Mouse (Mus musculus) CH12.LX (cell line): ENCODE data around the gene Rab19. TPM values are rescaled to one million over a fixed set of nuclear protein-coding genes. Genes with fewer than 3 reads are reported as not detected.

Source experiments
- DNase-seq: peaks from one replicate; pipeline ENCODE4 v3.0.0-alpha.2; 2013; ENCODE audit errors: extremely low read depth
- H3K27ac ChIP-seq: 2 replicates; pipeline ENCODE4 v1.5.1; 2012; ENCODE audit warnings: low read depth, mild to moderate bottlenecking, control low read depth, moderate library complexity; ENCODE audit not compliant: insufficient read depth
- H3K27me3 ChIP-seq: replicated peaks from 2 replicates; pipeline ENCODE3; 2012; ENCODE audit warnings: inconsistent platforms
- H3K36me3 ChIP-seq, 2 experiments: replicated peaks in 1 of 2; 2 replicates each; pipeline versions ENCODE3 to v1.6.1; 2012; ENCODE audit warnings: inconsistent platforms in 1 of 2, low read length in 1 of 2, mild to moderate bottlenecking in 1 of 2, mixed read lengths in 1 of 2, moderate library complexity in 1 of 2; ENCODE audit not compliant: control insufficient read depth in 1 of 2, insufficient read depth in 1 of 2
- H3K4me1 ChIP-seq, 2 experiments: 2 replicates each; pipeline ENCODE4 v1.6.1; 2012; ENCODE audit warnings: inconsistent platforms in 1 of 2, moderate library complexity in 1 of 2; ENCODE audit not compliant: insufficient read depth in 2 of 2, control insufficient read depth in 1 of 2
- H3K4me2 ChIP-seq: 2 replicates; pipeline ENCODE4 v1.6.1; 2012; ENCODE audit warnings: low read depth, mild to moderate bottlenecking, control low read depth; ENCODE audit not compliant: poor library complexity, insufficient read depth, severe bottlenecking
- H3K4me3 ChIP-seq, 3 experiments: fragments of 150-350 bp in 1 of 3; sonication (generic) in 1 of 3; replicated peaks in 1 of 3; 2 replicates each; pipeline versions ENCODE3 to v1.5.1; 2011 to 2012; ENCODE audit warnings: low read depth in 2 of 3, low read length in 2 of 3, mild to moderate bottlenecking in 2 of 3, moderate library complexity in 2 of 3, control low read depth in 1 of 3, improper control_type of control experiment in 1 of 3, inconsistent platforms in 1 of 3, mixed read lengths in 1 of 3; ENCODE audit not compliant: poor library complexity in 1 of 3
- H3K79me2 ChIP-seq: replicated peaks from 2 replicates; pipeline ENCODE4 v1.6.1; 2012; ENCODE audit warnings: mild to moderate bottlenecking, moderate library complexity; ENCODE audit not compliant: control insufficient read depth, poor library complexity, insufficient read depth, severe bottlenecking; ENCODE audit errors: extremely low read depth
- H3K9ac ChIP-seq: 2 replicates; pipeline ENCODE4 v1.6.1; 2012; ENCODE audit warnings: low read depth, mild to moderate bottlenecking, control low read depth, moderate library complexity; ENCODE audit not compliant: insufficient read depth
- H3K9me3 ChIP-seq: replicated peaks from 2 replicates; pipeline ENCODE3; 2012; ENCODE audit warnings: low read length, inconsistent platforms, mixed read lengths
- GABPA ChIP-seq: IDR thresholded peaks from 2 replicates; pipeline ENCODE4 v1.6.1; 2012; ENCODE audit warnings: low read depth, low read length, improper control_type of control experiment, inconsistent platforms; ENCODE audit not compliant: insufficient replicate concordance
- JUND ChIP-seq: conservative IDR thresholded peaks from 2 replicates; pipeline ENCODE4 v1.6.1; 2011; ENCODE audit warnings: low read depth, low read length, improper control_type of control experiment
- MAFK ChIP-seq: IDR thresholded peaks from 2 replicates; pipeline ENCODE4 v1.6.1; 2011; ENCODE audit warnings: low read length, improper control_type of control experiment; ENCODE audit not compliant: insufficient replicate concordance
- MEF2A ChIP-seq: IDR thresholded peaks from 2 replicates; pipeline ENCODE4 v1.6.1; 2014; ENCODE audit warnings: low read depth, mild to moderate bottlenecking, inconsistent platforms, low read length, improper control_type of control experiment, borderline replicate concordance
- PAX5 ChIP-seq: IDR thresholded peaks from 2 replicates; pipeline ENCODE4 v1.6.1; 2012; ENCODE audit warnings: low read length, inconsistent platforms, mixed read lengths
- POLR2A ChIP-seq: IDR thresholded peaks from 2 replicates; pipeline ENCODE4 v1.6.1; 2011; ENCODE audit warnings: low read depth, mild to moderate bottlenecking, improper control_type of control experiment, low read length
- POLR2AphosphoS2 ChIP-seq: IDR thresholded peaks from 2 replicates; pipeline ENCODE4 v1.6.1; 2011; ENCODE audit warnings: low read depth, low read length, improper control_type of control experiment
- SIN3A ChIP-seq: IDR thresholded peaks from 2 replicates; pipeline ENCODE4 v1.6.1; 2012; ENCODE audit warnings: low read length, improper control_type of control experiment, inconsistent platforms
- SMC3 ChIP-seq: IDR thresholded peaks from 2 replicates; pipeline ENCODE4 v1.6.1; 2011; ENCODE audit warnings: low read depth, low read length, improper control_type of control experiment
- USF2 ChIP-seq: conservative IDR thresholded peaks from 2 replicates; pipeline ENCODE4 v1.6.1; 2011; ENCODE audit warnings: low read depth, low read length, improper control_type of control experiment
- dilution Hi-C: fragments of 300-500 bp; cut with MboI; formaldehyde crosslinking; loops from 2 replicates; pipeline ENCODE4 v1.14.3; 2020; ENCODE audit warnings: low sequenced_read_pairs; ENCODE audit not compliant: extremely low pct_unique_long_range_greater_than_20kb, extremely low pct_ligation_motif_present
- in situ Hi-C: fragments of 300-500 bp; cut with MboI; formaldehyde crosslinking; loops from 3 replicates; pipeline ENCODE4 v1.14.3; 2019; ENCODE audit warnings: low sequenced_read_pairs, low pct_ligation_motif_present, low pct_unique_long_range_greater_than_20kb, mixed read lengths
- polyA plus RNA-seq: library from polyadenylated mRNA; unstranded; fragments of >175 nt; gene quantifications from 2 replicates; pipeline ENCODE4 v1.2.1, GENCODE M21; 2012; ENCODE audit warnings: low read depth; ENCODE audit not compliant: insufficient read length
- total RNA-seq, 2 experiments: library from RNA; depleted of rRNA; stranded (reverse); fragments of 300-350 nt in 1 of 2; fragments of >200 nt in 1 of 2; gene quantifications; 2 replicates each; pipeline ENCODE4 v1.2.3; 2012 to 2014

The Rab19 gene
- total and polyA plus RNA-seq, 3 experiments, result 0.63 to 3.3 TPM; not detected in 1

DNA sequence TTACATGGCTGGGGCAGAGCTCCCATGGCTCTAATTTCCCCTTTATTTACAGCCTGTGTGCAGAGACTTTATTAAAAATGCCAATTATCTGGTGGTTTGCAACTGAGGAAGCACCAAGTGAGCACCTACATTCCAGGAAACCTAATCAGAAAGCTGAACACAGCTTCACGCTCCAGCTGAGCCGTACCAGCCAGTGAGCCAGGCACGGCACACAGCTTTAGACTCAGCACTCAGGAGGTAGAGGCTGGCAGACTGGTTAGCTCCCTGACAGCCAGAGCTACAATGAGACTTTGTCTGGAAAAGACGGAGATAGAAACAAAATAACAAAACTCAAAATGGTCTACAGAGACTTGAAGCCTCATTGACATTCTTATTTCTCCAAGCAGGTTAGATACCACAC, 14.5 kb downstream of the Rab19 start:
- Histone ChIP-seq H3K27ac (no peak overlapping the region), H3K79me2 (no peaks in the 10 kb centered on the region), H3K36me3 (peaks cover 22 to 47% of the 10 kb centered on the region in 2 experiments)

DNA sequence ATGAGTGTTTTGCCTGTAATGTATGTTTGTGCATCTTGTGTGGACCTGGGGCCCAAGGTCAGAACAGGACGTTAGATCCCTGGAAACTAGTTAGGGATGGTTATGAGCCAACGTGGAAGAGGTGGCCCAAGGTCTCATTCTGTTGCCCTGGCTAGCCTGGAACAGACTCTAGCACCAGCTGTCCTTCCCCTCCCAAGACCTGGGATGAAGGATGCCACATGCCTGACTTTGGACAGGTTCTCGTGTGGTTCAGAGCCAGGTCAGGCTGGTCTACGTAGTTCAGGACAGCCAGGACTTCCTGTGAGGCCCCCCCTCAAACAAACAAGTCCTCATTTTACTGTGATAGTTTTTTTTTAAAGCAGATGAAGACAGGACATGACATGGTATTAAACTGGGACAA, 14.9 kb downstream of the Rab19 start:
- TF ChIP-seq JUND (no peak), SIN3A (no peak), SMC3 (no peak), POLR2AphosphoS2 (no peak), MEF2A (no peak)
- DNase-seq, result no peak
- no peak overlapping the region for H3K27ac ChIP-seq
- no peaks in the 10 kb centered on the region for H3K27me3 ChIP-seq
- H3K36me3 ChIP-seq, result peaks cover 19 to 47% of the 10 kb centered on the region in 2 experiments
- no peak overlapping the region for H3K4me2 ChIP-seq
- no peak overlapping the region for H3K4me3 ChIP-seq
- dilution Hi-C loops, result no loop called here
- no peaks in the 10 kb centered on the region for H3K9me3 ChIP-seq
- no peaks in the 10 kb centered on the region for H3K79me2 ChIP-seq
- peaks cover 7 to 18% of the 10 kb centered on the region in 2 experiments for H3K4me1 ChIP-seq
- in situ Hi-C loops, result no loop called here
- H3K9ac ChIP-seq, result no peak overlapping the region

More for the DNA sequence above, 14.5 kb downstream of the Rab19 start:
- no peak for TF ChIP-seq MAFK
- H3K9ac ChIP-seq, result no peak overlapping the region
- H3K4me3 ChIP-seq, result no peak overlapping the region
- no peaks in the 10 kb centered on the region for H3K9me3 ChIP-seq
- dilution Hi-C loops, result no loop called here
- in situ Hi-C loops, result no loop called here
- H3K27me3 ChIP-seq, result no peaks in the 10 kb centered on the region
- peaks cover 7 to 18% of the 10 kb centered on the region in 2 experiments for H3K4me1 ChIP-seq
- DNase-seq, result no peak
- H3K4me2 ChIP-seq, result no peak overlapping the region

DNA sequence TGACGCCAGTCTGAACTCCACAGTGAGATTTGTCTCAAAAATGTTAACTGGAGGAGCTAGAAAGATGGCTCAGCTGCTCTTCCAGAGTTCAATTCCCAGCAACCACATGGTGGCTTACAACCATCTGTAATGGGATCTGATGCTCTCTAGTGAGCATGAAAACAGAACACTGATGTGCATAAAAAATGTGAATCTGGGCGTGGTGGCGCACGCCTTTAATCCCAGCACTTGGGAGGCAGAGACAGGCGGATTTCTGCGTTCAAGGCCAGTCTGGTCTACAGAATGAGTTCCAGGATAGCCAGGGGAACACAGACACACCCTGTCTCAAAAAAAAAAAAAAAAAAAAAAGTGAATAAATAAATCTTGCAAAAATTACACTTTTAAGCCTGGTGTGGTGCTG, 16.1 kb downstream of the Rab19 start:
- no peaks in the 10 kb centered on the region for H3K79me2 ChIP-seq
- H3K4me1 ChIP-seq, result peaks cover 7 to 18% of the 10 kb centered on the region in 2 experiments
- H3K4me3 ChIP-seq, result no peak overlapping the region
- no peak overlapping the region for H3K27ac ChIP-seq
- in situ Hi-C loops, result no loop called here
- H3K36me3 ChIP-seq, result peaks cover 24 to 56% of the 10 kb centered on the region in 2 experiments
- no peak overlapping the region for H3K4me2 ChIP-seq
- no peaks in the 10 kb centered on the region for H3K9me3 ChIP-seq
- dilution Hi-C loops, result no loop called here
- no peaks in the 10 kb centered on the region for H3K27me3 ChIP-seq
- DNase-seq, result no peak
- TF ChIP-seq POLR2A (no peak), GABPA (no peak), USF2 (no peak), PAX5 (no peak), JUND (no peak)
- no peak overlapping the region for H3K9ac ChIP-seq
